Mouse (Mus musculus) thymus, adult 2 months (tissue): ENCODE results near the gene Ptx4.

Experiments
- CTCF ChIP-seq: fragments of 200-500 bp; IDR thresholded peaks from 2 replicates; pipeline ENCODE4 v1.5.1; 2012; ENCODE audit warnings: mild to moderate bottlenecking, control low read depth, low read length, moderate library complexity, borderline replicate concordance; ENCODE audit not compliant: control insufficient read depth, poor library complexity, insufficient read depth; ENCODE audit errors: extremely low read depth
- POLR2A ChIP-seq: fragments of 200-500 bp; IDR thresholded peaks from 2 replicates; pipeline ENCODE4 v1.6.1; 2012; ENCODE audit warnings: mild to moderate bottlenecking, low read length, control low read depth, moderate library complexity; ENCODE audit not compliant: control insufficient read depth, poor library complexity, insufficient read depth; ENCODE audit errors: extremely low read depth

DNA sequence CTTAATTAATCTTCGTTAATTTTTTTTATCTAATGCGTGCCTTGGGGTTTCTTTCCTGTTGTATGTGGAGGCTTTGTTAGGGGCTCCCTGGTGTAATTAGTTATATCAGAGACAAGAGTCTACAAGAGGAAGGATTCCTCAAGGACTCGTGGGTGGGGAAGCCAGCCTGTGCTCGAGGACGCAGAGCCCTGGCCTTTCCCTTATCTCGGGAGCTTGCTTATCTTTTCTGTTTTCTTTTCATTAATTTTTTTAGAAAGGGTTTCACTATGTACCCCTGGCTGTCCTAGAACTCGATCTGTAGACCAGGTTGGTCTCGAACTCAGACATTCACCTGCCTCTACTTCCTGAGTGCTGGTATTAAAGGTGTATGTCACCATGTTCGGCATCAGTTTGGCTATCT, 7.1 kb downstream of the Ptx4 start:
- no peak for TF ChIP-seq CTCF
- TF ChIP-seq POLR2A: no peak
